Mouse (Mus musculus) layer of hippocampus, adult 2 months (tissue): Measurements from ENCODE around the gene Gspt1. TPM values are rescaled to one million over a fixed set of nuclear protein-coding genes. Genes with fewer than 3 reads are reported as not detected.
A peak's percentile ranks its signal among the peaks of the same experiment; 100 is the strongest.

Experiments
- DNase-seq, 2 experiments: peaks; one replicate each; pipeline ENCODE4 v3.0.0; 2022; ENCODE audit warnings: low spot score in 2 of 2
- H3K27ac ChIP-seq: fragments of 200-600 bp; 2 replicates; pipeline ENCODE4 v1.8.1; 2022
- H3K4me3 ChIP-seq: fragments of 200-600 bp; 2 replicates; pipeline ENCODE4 v1.8.1; 2022; ENCODE audit warnings: mild to moderate bottlenecking
- CTCF ChIP-seq: fragments of 200-600 bp; conservative IDR thresholded peaks from 2 replicates; pipeline ENCODE4 v1.8.1; 2022; ENCODE audit warnings: antibody characterized with exemption, mild to moderate bottlenecking, moderate library complexity
- microRNA-seq, 2 experiments: library from miRNA; unstranded; fragments of <30 nt; microRNA quantifications; one replicate each; pipeline ENCODE4 v1.2.0; 2021
- total RNA-seq, 2 experiments: library from RNA; stranded (reverse); gene quantifications; 2 replicates each; pipeline ENCODE4 v1.2.3; 2021

Gene Gspt1
- total RNA-seq, 2 experiments from 2014 or later: 85.1 to 86.5 TPM

- DNase-seq: no peak
- no peak for TF ChIP-seq CTCF
- Histone ChIP-seq H3K27ac (no peak overlapping the region), H3K4me3 (no peak overlapping the region)
These were observed 55.7 kb downstream of the Gspt1 start for GRCm38 (mm10) chr16:11198467-11198866.

- no peak for DNase-seq
- Histone ChIP-seq H3K4me3 (no peak overlapping the region), H3K27ac (no peak overlapping the region)
- TF ChIP-seq CTCF: no peak
These were observed 57.1 kb downstream of the Gspt1 start for GRCm38 (mm10) chr16:11197052-11197451.

GRCm38 (mm10) chr16:11193231-11193630 is 60.9 kb downstream of the Gspt1 start:
- DNase-seq: no peak
- Histone ChIP-seq H3K4me3 (no peak overlapping the region), H3K27ac (no peak overlapping the region)
- TF ChIP-seq CTCF: no peak

- TF ChIP-seq CTCF: no peak
- Histone ChIP-seq H3K4me3 (no peak overlapping the region), H3K27ac (no peak overlapping the region)
- peak in 1 of 2 experiments; percentile 21 for DNase-seq
These were observed 64.0 kb downstream of the Gspt1 start for GRCm38 (mm10) chr16:11190150-11190549.

- no peak for TF ChIP-seq CTCF
- no peak overlapping the region for H3K4me3 ChIP-seq
These were observed 76.7 kb downstream of the Gspt1 start for GRCm38 (mm10) chr16:11177404-11177803.

GRCm38 (mm10) chr16:11176884-11177244 is 77.3 kb downstream of the Gspt1 start:
- no peak for TF ChIP-seq CTCF
- H3K27ac ChIP-seq: peak overlapping the region; percentile 94

More at GRCm38 (mm10) chr16:11177404-11177803, 76.7 kb downstream of the Gspt1 start:
- DNase-seq: no peak
- H3K27ac ChIP-seq: no peak overlapping the region

GRCm38 (mm10) chr16:11176208-11176883 is 77.8 kb downstream of the Gspt1 start, which contains the start of gene Zc3h7a:
Gene Zc3h7a (minus strand): TSS chr16:11176393.
- peak; percentile 90 to 92 for DNase-seq
- Histone ChIP-seq H3K27ac (peak within 1 kb of the TSS; percentile 94), H3K4me3 (peak within 1 kb of the TSS; percentile 99)
- TF ChIP-seq CTCF: peak; percentile 96

More at GRCm38 (mm10) chr16:11176884-11177244, 77.3 kb downstream of the Gspt1 start:
- no peak for DNase-seq
- H3K4me3 ChIP-seq: peak overlapping the region; percentile 99

- H3K27ac ChIP-seq: peak overlapping the region; percentile 94
- peak in 1 of 2 experiments; percentile 37 for DNase-seq
- peak overlapping the region; percentile 99 for H3K4me3 ChIP-seq
- no peak for TF ChIP-seq CTCF
These were observed 78.5 kb downstream of the Gspt1 start for GRCm38 (mm10) chr16:11175489-11176207.

GRCm38 (mm10) chr16:11175100-11175488 is 79.0 kb downstream of the Gspt1 start:
- Histone ChIP-seq H3K4me3 (peak overlapping the region; percentile 99), H3K27ac (peak overlapping the region; percentile 94)
- no peak for TF ChIP-seq CTCF
- no peak for DNase-seq

- Histone ChIP-seq H3K27ac (peak overlapping the region; percentile 94; the same call in 1 of the 2 replicates), H3K4me3 (peak overlapping the region; percentile 99)
- peak; percentile 82 for TF ChIP-seq CTCF
- peak; percentile 18 to 38 for DNase-seq
These were observed 79.4 kb downstream of the Gspt1 start for GRCm38 (mm10) chr16:11174671-11175081.

GRCm38 (mm10) chr16:11171679-11172078 is 82.4 kb downstream of the Gspt1 start:
- no peak for TF ChIP-seq CTCF
- no peak overlapping the region for H3K27ac ChIP-seq
- DNase-seq: no peak
- H3K4me3 ChIP-seq: no peak overlapping the region

Small RNAs within 50 kb of the gene (microRNA-seq; reads per million reads assigned to microRNA genes)
- 1.6 to 1.8 reads per million in 2 experiments for gene Mir1945

Other genes with a start within 250 kb of the Gspt1 start
- 100 to 1,000 TPM; 171 TPM for gene Snn, start 193.4 kb downstream of the Gspt1 start, total RNA-seq
- 10 to 100 TPM; 14.1 to 14.5 TPM for gene Litaf, start 188.2 kb downstream of the Gspt1 start, total RNA-seq
- gene Txndc11, start 119.7 kb downstream of the Gspt1 start, total RNA-seq: 10 to 100 TPM; 30.5 to 31.5 TPM
- 10 to 100 TPM; 74.5 to 96.1 TPM for gene Zc3h7a, start 77.9 kb downstream of the Gspt1 start, total RNA-seq
- gene Rsl1d1, start 51.0 kb downstream of the Gspt1 start, total RNA-seq: 10 to 100 TPM; 54.1 to 58.0 TPM
- not detected for gene Tnfrsf17, start 59.5 kb upstream of the Gspt1 start, total RNA-seq
- 10 to 100 TPM; 23.8 to 24.9 TPM for gene Snx29, start 68.6 kb upstream of the Gspt1 start, total RNA-seq